Mouse (Mus musculus) MEL (cell line): ENCODE measurements around the gene Arl13b. TPM values are rescaled to one million over a fixed set of nuclear protein-coding genes. Genes with fewer than 3 reads are reported as not detected.
A peak's percentile ranks its signal among the peaks of the same experiment; 100 is the strongest.

Experiments
- DNase-seq: peaks from one replicate; pipeline ENCODE4 v3.0.0; 2011; ENCODE audit warnings: low read depth, low spot score
- H3K27ac ChIP-seq: 2 replicates; pipeline ENCODE4 v1.5.1; 2012; ENCODE audit warnings: low read depth, mild to moderate bottlenecking, control low read depth, low read length, moderate library complexity; ENCODE audit not compliant: control insufficient read depth
- H3K27me3 ChIP-seq, 2 experiments: fragments of 150-350 bp in 1 of 2; sonication (generic) in 1 of 2; 2 replicates each; pipeline ENCODE4 v1.6.1; 2012; ENCODE audit warnings: low read length in 2 of 2, mild to moderate bottlenecking in 2 of 2, improper control_type of control experiment in 1 of 2, moderate library complexity in 1 of 2; ENCODE audit not compliant: insufficient read depth in 2 of 2, control insufficient read depth in 1 of 2
- H3K36me3 ChIP-seq, 2 experiments: 2 replicates each; pipeline ENCODE4 v1.6.1; 2012 to 2014; ENCODE audit warnings: low read length in 2 of 2, improper control_type of control experiment in 1 of 2, inconsistent platforms in 1 of 2, mild to moderate bottlenecking in 1 of 2; ENCODE audit not compliant: insufficient read depth in 2 of 2, control insufficient read depth in 1 of 2
- H3K4me1 ChIP-seq, 2 experiments: fragments of 150-350 bp in 1 of 2; sonication (generic) in 1 of 2; 2 replicates each; pipeline ENCODE4 v1.6.1; 2012; ENCODE audit warnings: low read length in 2 of 2, improper control_type of control experiment in 1 of 2, mild to moderate bottlenecking in 1 of 2; ENCODE audit not compliant: insufficient read depth in 2 of 2, control insufficient read depth in 1 of 2
- H3K4me3 ChIP-seq, 2 experiments: fragments of 150-350 bp in 1 of 2; sonication (generic) in 1 of 2; 2 replicates each; pipeline ENCODE4 v1.5.1; 2012; ENCODE audit warnings: low read depth in 2 of 2, low read length in 2 of 2, mild to moderate bottlenecking in 2 of 2, moderate library complexity in 2 of 2, control low read depth in 1 of 2, improper control_type of control experiment in 1 of 2; ENCODE audit not compliant: control insufficient read depth in 1 of 2, insufficient read depth in 1 of 2
- H3K79me2 ChIP-seq: 2 replicates; pipeline ENCODE4 v1.6.1; 2012; ENCODE audit warnings: mild to moderate bottlenecking, low read length, moderate library complexity; ENCODE audit not compliant: control insufficient read depth, poor library complexity, insufficient read depth
- H3K9ac ChIP-seq: 2 replicates; pipeline ENCODE4 v1.6.1; 2012; ENCODE audit warnings: low read depth, mild to moderate bottlenecking, control low read depth, low read length, moderate library complexity; ENCODE audit not compliant: control insufficient read depth, poor library complexity, severe bottlenecking
- H3K9me3 ChIP-seq: fragments of 150-350 bp; sonication (generic); replicated peaks from 2 replicates; pipeline ENCODE4 v1.6.1; 2012; ENCODE audit warnings: mild to moderate bottlenecking, low read length, improper control_type of control experiment, moderate library complexity; ENCODE audit not compliant: insufficient read depth
- BHLHE40 ChIP-seq: IDR thresholded peaks from 2 replicates; pipeline ENCODE4 v1.6.1; 2012; ENCODE audit warnings: low read depth, mild to moderate bottlenecking, inconsistent platforms, low read length, improper control_type of control experiment, borderline replicate concordance
- CHD1 ChIP-seq: IDR thresholded peaks from 2 replicates; pipeline ENCODE4 v1.6.1; 2012; ENCODE audit warnings: low read depth, mild to moderate bottlenecking, inconsistent platforms, low read length, improper control_type of control experiment
- ELF1 ChIP-seq: IDR thresholded peaks from 2 replicates; pipeline ENCODE4 v1.6.1; 2014; ENCODE audit warnings: low read depth, mild to moderate bottlenecking, inconsistent platforms, low read length, improper control_type of control experiment, moderate library complexity
- GABPA ChIP-seq: IDR thresholded peaks from 2 replicates; pipeline ENCODE4 v1.6.1; 2012; ENCODE audit warnings: low read depth, mild to moderate bottlenecking, inconsistent platforms, low read length, improper control_type of control experiment, moderate library complexity
- GATA1 ChIP-seq: IDR thresholded peaks from 2 replicates; pipeline ENCODE4 v1.6.1; 2011; ENCODE audit warnings: low read depth, low read length, improper control_type of control experiment
- HCFC1 ChIP-seq: IDR thresholded peaks from 2 replicates; pipeline ENCODE4 v1.6.1; 2012; ENCODE audit warnings: low read depth, mild to moderate bottlenecking, inconsistent platforms, low read length, improper control_type of control experiment, moderate library complexity
- JUND ChIP-seq: IDR thresholded peaks from 2 replicates; pipeline ENCODE4 v1.6.1; 2011; ENCODE audit warnings: low read depth, mild to moderate bottlenecking, improper control_type of control experiment, low read length
- MXI1 ChIP-seq: IDR thresholded peaks from 2 replicates; pipeline ENCODE4 v1.6.1; 2011; ENCODE audit warnings: mild to moderate bottlenecking, low read depth, low read length, improper control_type of control experiment
- MYC ChIP-seq: IDR thresholded peaks from 2 replicates; pipeline ENCODE4 v1.6.1; 2011; ENCODE audit warnings: low read depth, mild to moderate bottlenecking, low read length, improper control_type of control experiment, moderate library complexity
- NELFE ChIP-seq: IDR thresholded peaks from 2 replicates; pipeline ENCODE4 v1.6.1; 2011; ENCODE audit warnings: low read depth, low read length, improper control_type of control experiment
- NRF1 ChIP-seq: IDR thresholded peaks from 2 replicates; pipeline ENCODE4 v1.6.1; 2014; ENCODE audit warnings: low read depth, mild to moderate bottlenecking, inconsistent platforms, low read length, improper control_type of control experiment, moderate library complexity; ENCODE audit not compliant: poor library complexity, insufficient read depth, severe bottlenecking
- POLR2A ChIP-seq, 2 experiments: IDR thresholded peaks; 2 replicates each; pipeline ENCODE4 v1.6.1; 2011 to 2012; ENCODE audit warnings: low read length in 2 of 2, mild to moderate bottlenecking in 2 of 2, control low read depth in 1 of 2, improper control_type of control experiment in 1 of 2, low read depth in 1 of 2, moderate library complexity in 1 of 2; ENCODE audit not compliant: control insufficient read depth in 1 of 2, insufficient read depth in 1 of 2, poor library complexity in 1 of 2
- POLR2AphosphoS2 ChIP-seq: IDR thresholded peaks from 2 replicates; pipeline ENCODE4 v1.6.1; 2011; ENCODE audit warnings: low read length, improper control_type of control experiment
- RAD21 ChIP-seq: IDR thresholded peaks from 2 replicates; pipeline ENCODE4 v1.6.1; 2011; ENCODE audit warnings: mild to moderate bottlenecking, low read depth, low read length, improper control_type of control experiment
- RCOR1 ChIP-seq: IDR thresholded peaks from 2 replicates; pipeline ENCODE4 v1.6.1; 2012; ENCODE audit warnings: low read depth, mild to moderate bottlenecking, inconsistent platforms, low read length, improper control_type of control experiment
- SIN3A ChIP-seq: IDR thresholded peaks from 2 replicates; pipeline ENCODE4 v1.6.1; 2012; ENCODE audit warnings: low read length, improper control_type of control experiment, inconsistent platforms
- TBP ChIP-seq: IDR thresholded peaks from 2 replicates; pipeline ENCODE4 v1.8.0; 2011; ENCODE audit warnings: low read depth, low read length, improper control_type of control experiment
- TCF12 ChIP-seq: IDR thresholded peaks from 2 replicates; pipeline ENCODE4 v1.6.1; 2014; ENCODE audit warnings: low read depth, mild to moderate bottlenecking, inconsistent platforms, low read length, improper control_type of control experiment, moderate library complexity
- ZC3H11A ChIP-seq: IDR thresholded peaks from 2 replicates; pipeline ENCODE4 v1.6.1; 2012; ENCODE audit warnings: low read depth, mild to moderate bottlenecking, inconsistent platforms, low read length, improper control_type of control experiment
- ZKSCAN1 ChIP-seq: IDR thresholded peaks from 2 replicates; pipeline ENCODE4 v1.6.1; 2012; ENCODE audit warnings: low read depth, mild to moderate bottlenecking, inconsistent platforms, low read length, improper control_type of control experiment, moderate library complexity
- ZMIZ1 ChIP-seq: IDR thresholded peaks from 2 replicates; pipeline ENCODE4 v1.6.1; 2012; ENCODE audit warnings: low read depth, mild to moderate bottlenecking, inconsistent platforms, low read length, improper control_type of control experiment, moderate library complexity
- polyA plus RNA-seq, 2 experiments: library from polyadenylated mRNA; stranded (reverse) in 1 of 2; unstranded in 1 of 2; fragments of >175 nt in 1 of 2; fragments of >200 nt in 1 of 2; gene quantifications; 2 replicates each; pipeline versions ENCODE4 v1.2.1 to v1.2.4; 2012; ENCODE audit warnings: low replicate concordance in 2 of 2, low read depth in 1 of 2; ENCODE audit not compliant: insufficient read length in 2 of 2, insufficient read depth in 1 of 2, missing spikeins in 1 of 2
- total RNA-seq: library from RNA; depleted of rRNA; stranded (reverse); fragments of 300-350 nt; gene quantifications from 2 replicates; pipeline ENCODE4 v1.2.3, GENCODE M21; 2012; rRNA removed

Gene Arl13b
- total RNA-seq (3.2 and 4.4 TPM in 2 replicates), polyA plus RNA-seq (1 to 10 TPM in 1 of 2 experiments, not detected in 1; 4.3 TPM)

- H3K36me3 ChIP-seq, result peaks cover 0 to 13% of the 10 kb centered on the region in 2 experiments; a peak in 2 of 4 replicates
- H3K79me2 ChIP-seq, result peaks cover 2% of the 10 kb centered on the region; the same call in 1 of the 2 replicates
- peaks cover 3% of the 10 kb centered on the region in 2 experiments for H3K4me1 ChIP-seq
- H3K9ac ChIP-seq, result peak within 1 kb of the TSS; percentile 71
- peak; percentile 98 for DNase-seq
- no peaks in the 10 kb centered on the region for H3K27me3 ChIP-seq
- no peak within 1 kb of the TSS for H3K27ac ChIP-seq
- TF ChIP-seq POLR2A (IDR thresholded peaks at IDR 0.05; ENCODE audit: control insufficient read depth in 1 of 2, insufficient read depth in 1 of 2, low read depth in 1 of 2, low read length in 2 of 2, poor library complexity in 1 of 2) (peak; percentile 41 to 58; a peak in 2 of 4 replicates), ZMIZ1 (no peak), ELF1 (peak; percentile 85), SIN3A (peak; percentile 92), GATA1 (peak; percentile 24; the same call in 1 of the 2 replicates), POLR2AphosphoS2 (no peak), TBP (peak; percentile 64; the same call in 1 of the 2 replicates), ZC3H11A (no peak), BHLHE40 (no peak), HCFC1 (peak; percentile 68), MXI1 (peak; percentile 51), JUND (no peak), TCF12 (0 out of 2 replicates have a peak, but pooled peaks have one; percentile 11), GABPA (no peak), RAD21 (no peak), NELFE (peak; percentile 40), CHD1 (no peak)
- TF ChIP-seq, all 39 proteins: peak for 9
- Histone ChIP-seq H3K4me3 (peak within 1 kb of the TSS; percentile 94 to 95), H3K9me3 (no peaks in the 10 kb centered on the region)
These were observed at the start of gene Arl13b for GRCm38 (mm10) chr16:62846498-62847312. Arl13b (minus strand) TSS chr16:62847040.

GRCm38 (mm10) chr16:62895824-62896223 is 49.0 kb upstream of the Arl13b start:
- TF ChIP-seq ZC3H11A, result no peak
- TF ChIP-seq ELF1, result no peak
- no peak for TF ChIP-seq RCOR1
- TF ChIP-seq ZKSCAN1, result no peak
- TF ChIP-seq MYC, result no peak
- no peak for TF ChIP-seq NRF1
- H3K9ac ChIP-seq, result no peak overlapping the region
- no peaks in the 10 kb centered on the region for H3K9me3 ChIP-seq
- no peaks in the 10 kb centered on the region for H3K79me2 ChIP-seq
- H3K36me3 ChIP-seq, result no peaks in the 10 kb centered on the region
- DNase-seq, result peak; percentile 1
- no peak overlapping the region for H3K27ac ChIP-seq
- H3K4me1 ChIP-seq, result no peaks in the 10 kb centered on the region
- H3K4me3 ChIP-seq, result no peak overlapping the region
- no peaks in the 10 kb centered on the region for H3K27me3 ChIP-seq
